Mouse (Mus musculus) heart, adult 2 months (tissue): ENCODE data around the gene 4930556J24Rik.

ENCODE experiments used
- CTCF ChIP-seq: fragments of 200-600 bp; IDR thresholded peaks from 2 replicates; pipeline ENCODE4 v1.8.1; 2022; ENCODE audit warnings: antibody characterized with exemption, mild to moderate bottlenecking, moderate library complexity
- POLR2A ChIP-seq: fragments of 200-500 bp; IDR thresholded peaks from 2 replicates; pipeline ENCODE4 v1.6.1; 2011; ENCODE audit warnings: mild to moderate bottlenecking, low read depth, low read length, control low read depth; ENCODE audit not compliant: insufficient read depth

GRCm38 (mm10) chr11:3993132-3993531 lies 16.6 kb upstream of the 4930556J24Rik start:
- TF ChIP-seq CTCF (no peak), POLR2A (no peak)
